Mouse (Mus musculus) liver, embryonic 14.5 days (tissue): Measurements from ENCODE around the gene Cfap58.

Experiments
- CTCF ChIP-seq: IDR thresholded peaks from 2 replicates; pipeline ENCODE4 v1.5.1; 2016; ENCODE audit warnings: antibody characterized with exemption, low read depth, control low read depth
- EP300 ChIP-seq: IDR thresholded peaks from 2 replicates; pipeline ENCODE4 v1.6.1; 2016; ENCODE audit warnings: antibody characterized with exemption, low read depth

DNA sequence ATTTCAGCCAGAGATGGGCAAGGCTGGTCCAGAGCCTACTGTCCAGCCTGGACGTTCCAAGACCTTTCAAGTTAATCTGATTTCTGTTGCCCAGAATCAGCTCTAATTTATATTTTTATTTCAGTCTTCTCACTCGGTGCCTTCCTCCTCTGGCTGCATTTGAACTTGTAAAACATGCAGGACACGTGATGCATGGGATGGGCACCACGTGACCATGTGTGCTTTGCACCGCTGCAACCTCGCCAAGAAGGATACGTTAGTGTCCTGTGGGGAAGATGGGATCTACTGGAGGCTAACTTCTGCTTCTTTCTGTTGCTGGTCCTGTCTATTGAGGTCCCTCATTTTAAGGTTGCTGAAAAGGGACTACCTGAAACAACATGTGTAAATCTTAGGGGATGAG is 109.8 kb downstream of the Cfap58 start:
- TF ChIP-seq EP300 (no peak), CTCF (no peak)
